Mouse (Mus musculus): ENCODE results near the gene Dpf2.

GRCm38 (mm10) chr19:5944145-5944544 is 31.3 kb upstream of the Dpf2 start:
- TF ChIP-seq CTCF (IDR thresholded peaks at IDR 0.05; ENCODE audit: low read depth, low read length) = no peak
- TF ChIP-seq POLR2A (IDR thresholded peaks at IDR 0.05; ENCODE audit: extremely low read depth, insufficient read depth, low read length) = no peak
